Mouse (Mus musculus) activated CD4-positive, CD25-positive, alpha-beta regulatory T cell (primary cell): ENCODE results near the gene Gm10439. TPM values are rescaled to one million over a fixed set of nuclear protein-coding genes. Genes with fewer than 3 reads are reported as not detected.

ENCODE experiments used
- polyA plus RNA-seq, 2 experiments: library from polyadenylated mRNA; unstranded; fragments of 100-300 nt; shearing (Covaris generic); gene quantifications; one replicate each; pipeline ENCODE4 v1.2.1; 2017

Gene Gm10439
- polyA plus RNA-seq = not detected

GRCm38 (mm10) chrX:149594270-149594669 lies at the start of gene Gm10439:
Gm10439 (plus strand) TSS chrX:149594570.

Other genes starting within 250 kb of the Gm10439 start
- not detected for gene Gm15085, start 147.0 kb upstream of the Gm10439 start, polyA plus RNA-seq
- not detected for gene Gm15097, start 189.9 kb downstream of the Gm10439 start, polyA plus RNA-seq